Mouse (Mus musculus) midbrain, embryonic 12.5 days (tissue): ENCODE measurements around the gene Upk1b. TPM values are rescaled to one million over a fixed set of nuclear protein-coding genes. Genes with fewer than 3 reads are reported as not detected.

ENCODE experiments used
- ATAC-seq: fragments of 200-750 bp; cut with Nextera tagmentation; 2 replicates; pipeline ENCODE4 v1.8.0; 2017; ENCODE audit warnings: low read depth, moderate TSS enrichment, moderate library complexity; ENCODE audit not compliant: low FRiP score
- H3K27ac ChIP-seq: fragments of 300-500 bp; sonication (generic); replicated peaks from 2 replicates; pipeline ENCODE4 v1.5.1; 2016; ENCODE audit warnings: mild to moderate bottlenecking
- H3K27me3 ChIP-seq: fragments of 300-500 bp; sonication (generic); 2 replicates; pipeline ENCODE4 v1.6.1; 2016; ENCODE audit warnings: mild to moderate bottlenecking
- H3K36me3 ChIP-seq: fragments of 300-500 bp; sonication (generic); 2 replicates; pipeline ENCODE4 v1.6.1; 2016
- H3K4me1 ChIP-seq: fragments of 300-500 bp; sonication (generic); 2 replicates; pipeline ENCODE4 v1.6.1; 2016
- H3K4me2 ChIP-seq: fragments of 300-500 bp; sonication (generic); replicated peaks from 2 replicates; pipeline ENCODE4 v1.6.1; 2016; ENCODE audit warnings: mild to moderate bottlenecking, moderate library complexity
- H3K4me3 ChIP-seq: fragments of 300-500 bp; sonication (generic); 2 replicates; pipeline ENCODE4 v1.5.1; 2016; ENCODE audit warnings: mild to moderate bottlenecking
- H3K9ac ChIP-seq: fragments of 300-500 bp; sonication (generic); replicated peaks from 2 replicates; pipeline ENCODE4 v1.6.1; 2016; ENCODE audit warnings: mild to moderate bottlenecking, moderate library complexity
- H3K9me3 ChIP-seq: fragments of 300-500 bp; sonication (generic); 2 replicates; pipeline ENCODE4 v1.6.1; 2016; ENCODE audit warnings: mild to moderate bottlenecking
- WGBS: fragments of 180-500 bp; shearing (Covaris S2); methylation state at CpG from one replicate; pipeline ENCODE4 v1.1.7; 2016; 5-methylcytosine and 5-hydroxymethylcytosine counted together
- polyA plus RNA-seq: library from polyadenylated mRNA; unstranded; fragments of >200 nt; fragmentation: Nextera tagmentation; extraction: Ambion mirVana; gene quantifications from 2 replicates; pipeline ENCODE4 v1.2.1, GENCODE M21; 2016

The Upk1b gene
- polyA plus RNA-seq, 1 experiment from 2014 or later: 3.4 TPM

- 89% methylated on average over 5 of the region's 5 CpGs for WGBS
- no peaks in the 10 kb centered on the region for H3K4me1 ChIP-seq
- no peak overlapping the region for H3K4me2 ChIP-seq
- H3K4me3 ChIP-seq: no peak overlapping the region
- no peak for ATAC-seq
- H3K27ac ChIP-seq: no peak overlapping the region
- H3K27me3 ChIP-seq: no peaks in the 10 kb centered on the region
- H3K9ac ChIP-seq: no peak overlapping the region
- H3K36me3 ChIP-seq: peaks cover 6% of the 10 kb centered on the region; the same call in 1 of the 2 replicates
- no peaks in the 10 kb centered on the region for H3K9me3 ChIP-seq
Observed at GRCm38 (mm10) chr16:38760239-38760638, 39.9 kb downstream of the Upk1b start.

- H3K4me1 ChIP-seq: no peaks in the 10 kb centered on the region
- H3K36me3 ChIP-seq: peaks cover 10% of the 10 kb centered on the region; the same call in 1 of the 2 replicates
- ATAC-seq: no peak
- no peak overlapping the region for H3K27ac ChIP-seq
- no peaks in the 10 kb centered on the region for H3K27me3 ChIP-seq
- no peak overlapping the region for H3K4me2 ChIP-seq
- H3K4me3 ChIP-seq: no peak overlapping the region
- H3K9ac ChIP-seq: no peak overlapping the region
- H3K9me3 ChIP-seq: no peaks in the 10 kb centered on the region
- 83% methylated on average over 12 of the region's 12 CpGs for WGBS
Observed at GRCm38 (mm10) chr16:38758104-38758861, 41.8 kb downstream of the Upk1b start.

- H3K4me1 ChIP-seq: peaks cover 3% of the 10 kb centered on the region; the same call in 1 of the 2 replicates
- H3K27me3 ChIP-seq: no peaks in the 10 kb centered on the region
- no peak overlapping the region for H3K27ac ChIP-seq
- no peaks in the 10 kb centered on the region for H3K9me3 ChIP-seq
- no peak overlapping the region for H3K4me3 ChIP-seq
- peaks cover 10% of the 10 kb centered on the region; the same call in 1 of the 2 replicates for H3K36me3 ChIP-seq
- no peak overlapping the region for H3K9ac ChIP-seq
- H3K4me2 ChIP-seq: no peak overlapping the region
- no peak for ATAC-seq
- WGBS: 94% methylated on average over 19 of the region's 19 CpGs
Observed at GRCm38 (mm10) chr16:38757626-38758025, 42.5 kb downstream of the Upk1b start.

GRCm38 (mm10) chr16:38756572-38756971, 43.6 kb downstream of the Upk1b start:
- no peak for ATAC-seq
- H3K4me1 ChIP-seq: peaks cover 3% of the 10 kb centered on the region; the same call in 1 of the 2 replicates
- H3K27ac ChIP-seq: no peak overlapping the region
- no peak overlapping the region for H3K4me3 ChIP-seq
- 85% methylated on average over 4 of the region's 4 CpGs for WGBS
- H3K9ac ChIP-seq: no peak overlapping the region
- no peaks in the 10 kb centered on the region for H3K27me3 ChIP-seq
- H3K4me2 ChIP-seq: no peak overlapping the region
- H3K36me3 ChIP-seq: peaks cover 10% of the 10 kb centered on the region; the same call in 1 of the 2 replicates
- H3K9me3 ChIP-seq: no peaks in the 10 kb centered on the region

- Histone ChIP-seq H3K9ac (no peak overlapping the region), H3K4me3 (no peak overlapping the region), H3K4me2 (no peak overlapping the region), H3K36me3 (peaks cover 10% of the 10 kb centered on the region; the same call in 1 of the 2 replicates), H3K27ac (no peak overlapping the region), H3K27me3 (no peaks in the 10 kb centered on the region), H3K4me1 (peaks cover 3% of the 10 kb centered on the region; the same call in 1 of the 2 replicates), H3K9me3 (no peaks in the 10 kb centered on the region)
- ATAC-seq: no peak
- 57% methylated on average over 5 of the region's 5 CpGs for WGBS
Observed at GRCm38 (mm10) chr16:38756177-38756503, 44.0 kb downstream of the Upk1b start.

- H3K36me3 ChIP-seq: peaks cover 10% of the 10 kb centered on the region; the same call in 1 of the 2 replicates
- H3K27me3 ChIP-seq: no peaks in the 10 kb centered on the region
- H3K4me2 ChIP-seq: no peak overlapping the region
- H3K4me1 ChIP-seq: peaks cover 3% of the 10 kb centered on the region; the same call in 1 of the 2 replicates
- no peak overlapping the region for H3K4me3 ChIP-seq
- H3K9ac ChIP-seq: no peak overlapping the region
- H3K27ac ChIP-seq: no peak overlapping the region
- ATAC-seq: no peak
- WGBS: 70% methylated on average over 7 of the region's 7 CpGs
- H3K9me3 ChIP-seq: no peaks in the 10 kb centered on the region
Observed at GRCm38 (mm10) chr16:38755452-38756176, 44.5 kb downstream of the Upk1b start.

GRCm38 (mm10) chr16:38753631-38754030, 46.5 kb downstream of the Upk1b start:
- Histone ChIP-seq H3K9ac (no peak overlapping the region), H3K4me1 (peaks cover 3% of the 10 kb centered on the region; the same call in 1 of the 2 replicates), H3K36me3 (peaks cover 10% of the 10 kb centered on the region; the same call in 1 of the 2 replicates), H3K9me3 (no peaks in the 10 kb centered on the region), H3K4me3 (no peak overlapping the region), H3K27ac (no peak overlapping the region), H3K4me2 (no peak overlapping the region), H3K27me3 (no peaks in the 10 kb centered on the region)
- WGBS: 82% methylated on average over 11 of the region's 11 CpGs
- no peak for ATAC-seq

GRCm38 (mm10) chr16:38750803-38751202, 49.3 kb downstream of the Upk1b start:
- no peak for ATAC-seq
- Histone ChIP-seq H3K36me3 (0 out of 2 replicates have a peak, but pooled peaks cover 4% of the 10 kb centered on the region), H3K9me3 (no peaks in the 10 kb centered on the region), H3K9ac (no peak overlapping the region), H3K27me3 (no peaks in the 10 kb centered on the region), H3K4me3 (no peak overlapping the region), H3K27ac (no peak overlapping the region), H3K4me2 (no peak overlapping the region), H3K4me1 (peaks cover 3% of the 10 kb centered on the region; the same call in 1 of the 2 replicates)
- WGBS: 83% methylated on average over 6 of the region's 6 CpGs

- no peak for ATAC-seq
Observed at GRCm38 (mm10) chr16:38743941-38744673, 56.0 kb downstream of the Upk1b start.

GRCm38 (mm10) chr16:38742659-38743131, 57.4 kb downstream of the Upk1b start:
- Histone ChIP-seq H3K9ac (peak overlapping the region; percentile 76), H3K9me3 (no peaks in the 10 kb centered on the region), H3K4me1 (peaks cover 5% of the 10 kb centered on the region; the same call in 1 of the 2 replicates), H3K4me2 (peak overlapping the region; percentile 93), H3K27me3 (peaks cover 6% of the 10 kb centered on the region; the same call in 1 of the 2 replicates), H3K4me3 (peak overlapping the region; percentile 83), H3K27ac (peak overlapping the region; percentile 67), H3K36me3 (no peaks in the 10 kb centered on the region)
- 0% methylated on average over 13 of the region's 13 CpGs for WGBS
- ATAC-seq: peak; percentile 68

More at GRCm38 (mm10) chr16:38743941-38744673, 56.0 kb downstream of the Upk1b start:
- H3K4me1 ChIP-seq: peaks cover 5% of the 10 kb centered on the region; the same call in 1 of the 2 replicates
- H3K27me3 ChIP-seq: peaks cover 6% of the 10 kb centered on the region; the same call in 1 of the 2 replicates
- no peaks in the 10 kb centered on the region for H3K9me3 ChIP-seq
- WGBS: 89% methylated on average over 10 of the region's 10 CpGs
- H3K36me3 ChIP-seq: no peaks in the 10 kb centered on the region
- no peak overlapping the region for H3K27ac ChIP-seq
- no peak overlapping the region for H3K4me3 ChIP-seq
- H3K4me2 ChIP-seq: no peak overlapping the region
- no peak overlapping the region for H3K9ac ChIP-seq

- H3K9me3 ChIP-seq: no peaks in the 10 kb centered on the region
- H3K27me3 ChIP-seq: peaks cover 6% of the 10 kb centered on the region; the same call in 1 of the 2 replicates
- H3K4me1 ChIP-seq: peaks cover 5% of the 10 kb centered on the region; the same call in 1 of the 2 replicates
- H3K9ac ChIP-seq: peak within 1 kb of the TSS; percentile 76
- peak; percentile 93 for ATAC-seq
- H3K4me2 ChIP-seq: peak within 1 kb of the TSS; percentile 93
- under 1% methylated on average over 48 of the region's 69 CpGs for WGBS
- H3K4me3 ChIP-seq: peak within 1 kb of the TSS; percentile 83
- no peaks in the 10 kb centered on the region for H3K36me3 ChIP-seq
- peak within 1 kb of the TSS; percentile 67 for H3K27ac ChIP-seq
Observed at GRCm38 (mm10) chr16:38742113-38742658, 57.9 kb downstream of the Upk1b start, which contains the start of gene B4galt4. B4galt4 (plus strand) TSS chr16:38742264.
